Mouse (Mus musculus) G1E (cell line): ENCODE measurements at regions not wholly inside any gene's neighbourhood (a gene's known extent, or its start where the extent isn't known, plus 50 kb on each side); places are given as distances from the start of the nearest gene placed in this dataset.

Experiments used
- ATAC-seq: 2 replicates; pipeline ENCODE4 v1.8.0; 2016; ENCODE audit warnings: mild to moderate bottlenecking; ENCODE audit not compliant: insufficient number of reproducible peaks, poor library complexity, low FRiP score, severe bottlenecking; ENCODE audit errors: extremely low read depth
- DNase-seq: peaks from one replicate; pipeline ENCODE4 v3.0.0; 2012; ENCODE audit warnings: low spot score
- H3K27me3 ChIP-seq: 2 replicates; pipeline ENCODE4 v1.6.1; 2012; ENCODE audit warnings: mild to moderate bottlenecking, low read length, inconsistent platforms; ENCODE audit not compliant: insufficient read depth
- H3K36me3 ChIP-seq: replicated peaks from 2 replicates; pipeline ENCODE3; 2012; ENCODE audit warnings: mild to moderate bottlenecking, inconsistent platforms
- H3K4me1 ChIP-seq: 2 replicates; pipeline ENCODE4 v1.6.1; 2012; ENCODE audit warnings: low read depth, low read length, inconsistent platforms, mixed read lengths; ENCODE audit not compliant: insufficient read depth
- H3K4me3 ChIP-seq: 2 replicates; pipeline ENCODE4 v1.5.1; 2012; ENCODE audit warnings: low read depth, mild to moderate bottlenecking, inconsistent platforms, low read length, moderate library complexity, mixed read lengths
- H3K9me3 ChIP-seq: replicated peaks from 2 replicates; pipeline ENCODE4 v1.6.1; 2012; ENCODE audit warnings: inconsistent platforms
- CTCF ChIP-seq: IDR thresholded peaks from 2 replicates; pipeline ENCODE4 v1.5.1; 2012; ENCODE audit warnings: low read depth, low read length, inconsistent platforms, mixed read lengths
- GATA1 ChIP-seq: IDR thresholded peaks from 2 replicates; pipeline ENCODE4 v1.6.1; 2012; ENCODE audit warnings: borderline replicate concordance, low read length, inconsistent platforms, mixed read lengths
- GATA2 ChIP-seq: IDR thresholded peaks from 2 replicates; pipeline ENCODE4 v1.6.1; 2012; ENCODE audit warnings: low read depth, low read length, inconsistent platforms, borderline replicate concordance
- POLR2AphosphoS5 ChIP-seq: IDR thresholded peaks from 2 replicates; pipeline ENCODE4 v1.6.1; 2012; ENCODE audit warnings: low read depth, low read length, inconsistent platforms; ENCODE audit not compliant: insufficient replicate concordance
- TAL1 ChIP-seq: conservative IDR thresholded peaks from 2 replicates; pipeline ENCODE4 v1.6.1; 2012; ENCODE audit warnings: low read depth, low read length, inconsistent platforms, mixed read lengths

DNA sequence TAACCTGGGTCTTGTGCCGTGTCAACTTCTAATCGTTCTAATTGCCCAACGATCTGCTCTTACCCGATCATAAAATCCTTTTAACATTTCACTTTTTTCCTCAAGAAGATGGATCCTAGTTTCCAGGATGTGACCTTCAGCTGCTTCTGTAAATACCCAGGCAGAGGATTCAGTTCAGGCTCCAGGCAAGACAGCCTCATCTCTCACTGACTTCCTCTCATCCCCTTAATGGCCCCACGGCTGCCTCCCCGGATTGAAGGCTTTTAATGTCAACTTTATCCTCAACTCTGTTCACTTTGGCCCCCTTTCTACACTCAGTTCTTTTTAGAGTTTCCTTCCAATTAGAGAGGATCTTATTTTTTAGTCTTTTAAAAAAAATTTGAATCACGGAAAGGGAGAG lies 91.0 kb upstream of the Cxxc4 start:
- Histone ChIP-seq H3K9me3 (peaks cover 3% of the 10 kb centered on the region), H3K27me3 (no peaks in the 10 kb centered on the region), H3K4me3 (no peak overlapping the region), H3K4me1 (no peaks in the 10 kb centered on the region), H3K36me3 (no peaks in the 10 kb centered on the region)
- DNase-seq (no peak), ATAC-seq (no peak)
- TF ChIP-seq POLR2AphosphoS5 = no peak
- TF ChIP-seq GATA1 = no peak
- no peak for TF ChIP-seq GATA2
- TF ChIP-seq TAL1 = no peak
- TF ChIP-seq CTCF = no peak

DNA sequence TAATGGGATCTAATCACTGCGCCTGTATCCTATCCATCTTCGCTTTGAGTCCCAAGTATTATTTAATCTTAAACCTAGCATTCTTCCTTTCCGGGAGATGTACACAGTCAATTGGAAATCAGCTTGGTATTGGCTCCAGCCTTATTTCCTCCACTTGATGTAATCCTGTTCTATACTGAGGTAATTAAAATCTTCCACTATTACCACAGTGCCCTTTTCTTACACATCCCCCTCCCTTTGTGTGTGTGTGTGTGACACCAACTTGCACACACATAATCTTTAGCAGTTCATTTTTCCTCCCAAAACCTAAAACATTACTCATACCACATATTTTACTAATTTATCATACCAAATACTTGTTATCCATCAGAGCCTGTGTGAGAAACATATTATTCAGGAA lies 90.3 kb upstream of the Cxxc4 start:
- H3K27me3 ChIP-seq = no peaks in the 10 kb centered on the region
- no peaks in the 10 kb centered on the region for H3K4me1 ChIP-seq
- DNase-seq = no peak
- TF ChIP-seq CTCF (no peak), POLR2AphosphoS5 (no peak), GATA1 (no peak), GATA2 (no peak), TAL1 (no peak)
- H3K36me3 ChIP-seq = no peaks in the 10 kb centered on the region
- ATAC-seq = no peak
- H3K4me3 ChIP-seq = no peak overlapping the region
- peaks cover 3% of the 10 kb centered on the region for H3K9me3 ChIP-seq

DNA sequence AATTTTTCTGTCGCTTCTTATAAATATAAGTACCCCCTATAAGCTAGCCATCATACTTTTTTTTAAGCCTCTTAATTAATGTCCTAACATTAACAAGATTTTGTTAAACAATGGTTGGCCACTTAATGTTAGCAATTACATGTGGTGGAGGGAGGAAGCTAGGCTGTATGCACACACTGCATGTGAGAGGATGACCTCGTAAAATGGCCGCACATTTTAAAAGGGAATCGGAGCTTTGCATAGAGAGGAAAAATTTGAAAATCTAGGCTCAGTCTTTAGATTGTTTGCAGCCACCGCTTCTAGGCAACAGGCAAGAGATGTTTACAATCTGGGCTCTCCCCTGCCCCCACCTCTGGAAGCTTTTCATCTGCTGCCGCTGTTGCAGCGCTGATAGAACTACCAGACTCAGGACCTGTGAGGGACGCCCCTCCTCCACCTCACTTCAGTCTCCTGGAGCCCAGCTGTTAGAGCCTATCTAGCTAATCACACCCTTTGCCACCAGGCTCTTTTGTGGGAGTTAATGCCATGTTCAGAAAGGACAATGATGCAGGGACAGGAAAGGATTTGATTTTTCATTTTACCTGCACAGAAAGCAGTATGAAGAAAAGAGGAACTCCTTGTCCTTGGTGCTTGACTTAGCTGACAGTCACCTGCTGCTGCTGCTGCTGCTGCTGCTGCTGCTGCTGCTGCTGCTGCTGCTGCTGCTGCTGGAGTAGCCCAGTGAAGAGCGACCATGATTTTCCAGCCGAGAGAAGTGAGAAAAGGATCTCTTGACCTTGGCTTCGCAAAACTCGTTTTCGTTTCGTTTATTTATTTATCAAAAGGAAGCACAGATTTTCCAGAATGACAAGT lies 89.7 kb upstream of the Cxxc4 start:
- Histone ChIP-seq H3K4me3 (no peak overlapping the region), H3K9me3 (peaks cover 3% of the 10 kb centered on the region), H3K36me3 (no peaks in the 10 kb centered on the region), H3K27me3 (no peaks in the 10 kb centered on the region), H3K4me1 (no peaks in the 10 kb centered on the region)
- no peak for DNase-seq
- TF ChIP-seq TAL1 (no peak), CTCF (no peak), GATA1 (no peak), POLR2AphosphoS5 (no peak), GATA2 (no peak)
- ATAC-seq = no peak

DNA sequence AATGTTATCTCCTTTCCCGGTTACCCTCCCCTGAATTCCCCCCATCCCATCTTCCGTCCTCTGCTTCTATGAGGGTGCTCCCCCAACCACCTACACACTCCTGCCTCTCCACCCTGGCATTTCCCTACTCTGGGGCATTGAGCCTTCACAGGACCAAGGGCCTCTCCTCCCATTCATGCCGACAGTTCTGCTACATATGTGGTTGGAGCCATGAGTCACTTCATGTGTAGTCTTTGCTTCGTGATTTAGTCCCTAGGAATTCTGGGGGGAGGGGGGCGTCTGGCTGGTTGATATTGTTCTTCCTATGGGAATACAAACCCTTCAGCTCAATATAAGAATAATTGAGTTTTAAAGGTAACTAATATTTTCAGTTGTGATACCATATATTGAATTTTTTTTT lies 74.0 kb upstream of the Cxxc4 start:
- Histone ChIP-seq H3K4me3 (no peak overlapping the region), H3K9me3 (no peaks in the 10 kb centered on the region), H3K4me1 (no peaks in the 10 kb centered on the region), H3K27me3 (no peaks in the 10 kb centered on the region), H3K36me3 (no peaks in the 10 kb centered on the region)
- ATAC-seq = no peak
- TF ChIP-seq GATA1 (no peak), CTCF (no peak), GATA2 (no peak), POLR2AphosphoS5 (no peak), TAL1 (no peak)
- DNase-seq = no peak

DNA sequence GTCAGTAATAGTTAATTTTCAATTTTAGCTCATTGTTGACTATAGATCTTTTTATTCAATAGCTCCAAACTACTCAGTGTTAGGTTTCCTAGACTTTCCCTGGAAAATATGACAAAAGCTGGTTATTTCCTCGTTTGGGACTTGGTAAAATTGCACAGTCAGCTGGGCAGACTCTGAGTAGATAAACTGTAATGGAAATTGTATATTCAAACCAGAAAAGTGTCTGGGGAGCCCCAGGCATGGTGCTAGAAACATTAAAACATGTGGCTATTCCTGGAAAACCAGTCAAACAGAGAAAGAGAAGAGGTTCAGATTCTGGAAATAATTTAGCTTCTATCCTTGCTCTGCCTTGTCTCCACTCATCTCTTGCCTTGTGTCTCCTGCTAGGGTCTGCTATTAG lies 66.4 kb upstream of the Cxxc4 start:
- no peaks in the 10 kb centered on the region for H3K36me3 ChIP-seq
- no peaks in the 10 kb centered on the region for H3K9me3 ChIP-seq
- no peaks in the 10 kb centered on the region for H3K4me1 ChIP-seq
- DNase-seq (no peak), ATAC-seq (no peak)
- H3K27me3 ChIP-seq = no peaks in the 10 kb centered on the region
- no peak for TF ChIP-seq GATA1
- H3K4me3 ChIP-seq = no peak overlapping the region

DNA sequence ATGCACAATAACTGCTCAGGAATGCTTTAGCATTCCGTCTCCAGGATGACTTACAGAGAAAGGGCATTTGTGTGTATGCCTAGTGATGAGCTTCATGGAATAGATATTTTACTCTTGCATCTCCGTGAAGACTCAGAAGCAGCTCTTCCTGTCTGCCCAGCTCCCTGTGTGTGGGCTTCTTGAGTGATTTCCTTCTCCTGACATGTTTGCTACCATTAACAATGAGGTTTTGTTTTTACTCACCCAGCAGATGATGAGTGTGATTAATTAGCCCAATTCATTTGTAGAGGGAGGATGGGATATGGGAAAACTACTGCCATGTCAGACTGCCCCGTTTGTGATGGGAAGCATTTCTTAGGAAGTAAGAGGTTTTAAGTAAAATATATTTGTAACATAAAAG lies 63.9 kb upstream of the Cxxc4 start:
- H3K4me1 ChIP-seq = no peaks in the 10 kb centered on the region
- no peak for ATAC-seq
- DNase-seq = no peak
- no peaks in the 10 kb centered on the region for H3K36me3 ChIP-seq
- TF ChIP-seq GATA2 (no peak), GATA1 (no peak), TAL1 (no peak), POLR2AphosphoS5 (no peak), CTCF (no peak)
- H3K9me3 ChIP-seq = no peaks in the 10 kb centered on the region
- no peak overlapping the region for H3K4me3 ChIP-seq
- no peaks in the 10 kb centered on the region for H3K27me3 ChIP-seq
